Mouse (Mus musculus) subcutaneous adipose tissue, adult 2 months (tissue): ENCODE measurements around the gene Olfr1051. TPM values are rescaled to one million over a fixed set of nuclear protein-coding genes. Genes with fewer than 3 reads are reported as not detected.

Experiments
- polyA plus RNA-seq: library from polyadenylated mRNA; depleted of rRNA; stranded (reverse); fragments of >200 nt; gene quantifications from 2 replicates; pipeline ENCODE4 v1.2.3, GENCODE M21; 2012; ENCODE audit warnings: low replicate concordance; rRNA removed

Gene Olfr1051
- not detected in 2 replicates for polyA plus RNA-seq

GRCm38 (mm10) chr2:86278988-86279387 lies at the start of gene Olfr1051:
Olfr1051 (minus strand) TSS chr2:86279088.

GRCm38 (mm10) chr2:86315184-86315583 lies 36.3 kb upstream of the Olfr1051 start, which contains the start of gene Olfr1053:
Olfr1053 (minus strand) TSS chr2:86315284.

GRCm38 (mm10) chr2:86292155-86292554 lies 13.3 kb upstream of the Olfr1051 start, which contains the start of gene Olfr1052:
Olfr1052 (plus strand) TSS chr2:86292455.

GRCm38 (mm10) chr2:86258228-86258627 lies 20.7 kb downstream of the Olfr1051 start, which contains the start of gene Olfr1049:
Olfr1049 (minus strand) TSS chr2:86258328.

GRCm38 (mm10) chr2:86240189-86240588 lies 38.7 kb downstream of the Olfr1051 start, which contains the start of gene Olfr1048:
Olfr1048 (minus strand) TSS chr2:86240289.

GRCm38 (mm10) chr2:86231301-86231700 lies 47.6 kb downstream of the Olfr1051 start, which contains the start of gene Olfr1047:
Olfr1047 (minus strand) TSS chr2:86231401.

Other genes starting within 250 kb of the Olfr1051 start
- 0.23 and 0.26 TPM in 2 replicates for gene Olfr1034, start 233.2 kb downstream of the Olfr1051 start, polyA plus RNA-seq
- gene Olfr1036, start 205.1 kb downstream of the Olfr1051 start, polyA plus RNA-seq: not detected in 2 replicates
- gene Olfr1037, start 191.7 kb downstream of the Olfr1051 start, polyA plus RNA-seq: not detected in 2 replicates
- gene Olfr1039, start 143.2 kb downstream of the Olfr1051 start, polyA plus RNA-seq: not detected in 2 replicates
- not detected in 2 replicates for gene Olfr1040, start 132.4 kb downstream of the Olfr1051 start, polyA plus RNA-seq
- gene Olfr1042, start 117.2 kb downstream of the Olfr1051 start, polyA plus RNA-seq: not detected in 2 replicates
- gene Olfr1043, start 111.6 kb downstream of the Olfr1051 start, polyA plus RNA-seq: not detected in 2 replicates
- not detected in 2 replicates for gene Olfr1044, start 101.3 kb downstream of the Olfr1051 start, polyA plus RNA-seq
- gene Olfr52, start 93.4 kb downstream of the Olfr1051 start, polyA plus RNA-seq: not detected in 2 replicates
- not detected in 2 replicates for gene Olfr1045, start 76.1 kb downstream of the Olfr1051 start, polyA plus RNA-seq
- gene Olfr1046, start 59.8 kb downstream of the Olfr1051 start, polyA plus RNA-seq: not detected in 2 replicates
- gene Olfr1047, start 47.7 kb downstream of the Olfr1051 start, polyA plus RNA-seq: not detected in 2 replicates
- gene Olfr1048, start 38.8 kb downstream of the Olfr1051 start, polyA plus RNA-seq: not detected in 2 replicates
- not detected in 2 replicates for gene Olfr1049, start 20.8 kb downstream of the Olfr1051 start, polyA plus RNA-seq
- not detected in 2 replicates for gene Olfr1052, start 13.4 kb upstream of the Olfr1051 start, polyA plus RNA-seq
- not detected in 2 replicates for gene Olfr1053, start 36.2 kb upstream of the Olfr1051 start, polyA plus RNA-seq
- not detected in 2 replicates for gene Olfr1054, start 56.3 kb upstream of the Olfr1051 start, polyA plus RNA-seq
- not detected in 2 replicates for gene Olfr1055, start 71.2 kb upstream of the Olfr1051 start, polyA plus RNA-seq
- not detected in 2 replicates for gene Olfr1056, start 83.4 kb upstream of the Olfr1051 start, polyA plus RNA-seq
- gene Olfr1057, start 99.3 kb upstream of the Olfr1051 start, polyA plus RNA-seq: not detected in 2 replicates
- gene Olfr1058, start 109.5 kb upstream of the Olfr1051 start, polyA plus RNA-seq: not detected in 2 replicates
- gene Olfr1061, start 135.0 kb upstream of the Olfr1051 start, polyA plus RNA-seq: not detected in 2 replicates
- gene Olfr1062, start 147.7 kb upstream of the Olfr1051 start, polyA plus RNA-seq: not detected in 2 replicates
- gene Olfr1065, start 171.5 kb upstream of the Olfr1051 start, polyA plus RNA-seq: not detected in 2 replicates
- not detected in 2 replicates for gene Olfr1066, start 177.2 kb upstream of the Olfr1051 start, polyA plus RNA-seq
- gene Olfr228, start 208.3 kb upstream of the Olfr1051 start, polyA plus RNA-seq: not detected in 2 replicates
- not detected in 2 replicates for gene Olfr1076, start 229.4 kb upstream of the Olfr1051 start, polyA plus RNA-seq